In genomic region chr11:83291375-83292250, GRCm38 (mm10) we compare ENCODE assay signal across 7 mouse cellular contexts. TPM values are rescaled to one million over a fixed set of nuclear protein-coding genes. Genes with fewer than 3 reads are reported as not detected.
DNase-seq lines count a peak whose midpoint lies in the region; ATAC-seq lines count a peak whose summit lies in the region.

No protein-coding gene starts in this region.

- peaks cover 26% of the 10 kb centered on the region for H3K4me1 ChIP-seq in limb, embryonic 10.5 days
- H3K4me1 ChIP-seq in midbrain, embryonic 13.5 days (replicated peaks): peaks cover 37% of the 10 kb centered on the region

- H3K36me3 ChIP-seq in limb, embryonic 10.5 days: peaks cover 29% of the 10 kb centered on the region
- H3K36me3 ChIP-seq in midbrain, embryonic 13.5 days: peaks cover 12% of the 10 kb centered on the region

- no peaks in the 10 kb centered on the region for H3K27me3 ChIP-seq in limb, embryonic 10.5 days (ENCODE audit: low read depth, poor library complexity, severe bottlenecking)
- no peaks in the 10 kb centered on the region for H3K27me3 ChIP-seq in midbrain, embryonic 13.5 days

- ATAC-seq in midbrain, embryonic 13.5 days: peak; percentile 100

- peak overlapping the region; percentile 93 for H3K27ac ChIP-seq in limb, embryonic 10.5 days
- H3K27ac ChIP-seq in midbrain, embryonic 13.5 days: peak overlapping the region; percentile 77

- WGBS in limb, embryonic 10.5 days: under 1% methylated on average over 38 of the region's 38 CpGs
- under 1% methylated on average over 38 of the region's 38 CpGs for WGBS in midbrain, embryonic 13.5 days

- H3K9ac ChIP-seq in midbrain, embryonic 13.5 days (replicated peaks): peak overlapping the region; percentile 77

- peak; percentile 97 for DNase-seq in adrenal gland, adult 8-10 months
- peak; percentile 91 for DNase-seq in embryo, embryonic 9.5 days (ENCODE audit: extremely low spot score)
- DNase-seq in gastrocnemius, postnatal 4 days (ENCODE audit: low spot score in 2 of 2): peak; percentile 84 to 93
- peak; percentile 97 for DNase-seq in kidney, adult 11 months
- DNase-seq in limb, embryonic 10.5 days (ENCODE audit: low spot score): peak; percentile 92
- peak; percentile 90 for DNase-seq in spleen, adult 12 weeks (ENCODE audit: low spot score)

- H3K4me2 ChIP-seq in midbrain, embryonic 13.5 days (replicated peaks): peak overlapping the region; percentile 92

- no peaks in the 10 kb centered on the region for H3K9me3 ChIP-seq in limb, embryonic 10.5 days (replicated peaks)
- H3K9me3 ChIP-seq in midbrain, embryonic 13.5 days: no peaks in the 10 kb centered on the region

- H3K4me3 ChIP-seq in limb, embryonic 10.5 days: peak overlapping the region; percentile 69
- H3K4me3 ChIP-seq in midbrain, embryonic 13.5 days (replicated peaks): peak overlapping the region; percentile 69

RNA-seq across cellular contexts. Expression of gene Slfn14, which starts 5.1 kb away (rescaled TPM):
- not detected for total RNA-seq in adrenal gland, adult 8-10 months (2022)
- under 1 TPM; 0.07 to 0.26 TPM for total RNA-seq in gastrocnemius, postnatal 4 days (2021)
- 0.08 and 0.15 TPM in 2 replicates for polyA plus RNA-seq in limb, embryonic 10.5 days (2016; fragmentation: Nextera tagmentation; extraction: Ambion mirVana)
- polyA plus RNA-seq in midbrain, embryonic 13.5 days (2015; fragmentation: Nextera tagmentation; extraction: Ambion mirVana): 0.12 and 0.15 TPM in 2 replicates

RNA-seq across cellular contexts. Expression of gene Ap2b1, which starts 7.2 kb away (rescaled TPM):
- total RNA-seq in adrenal gland, adult 8-10 months (2022): 100 to 1,000 TPM; 110 to 118 (median 117) TPM
- 10 to 100 TPM; 64.8 to 69.7 TPM for total RNA-seq in gastrocnemius, postnatal 4 days (2021)
- 53.4 and 60.4 TPM in 2 replicates for polyA plus RNA-seq in limb, embryonic 10.5 days (2016; fragmentation: Nextera tagmentation; extraction: Ambion mirVana)
- polyA plus RNA-seq in midbrain, embryonic 13.5 days (2015; fragmentation: Nextera tagmentation; extraction: Ambion mirVana): 109 and 116 TPM in 2 replicates

RNA-seq across cellular contexts. Expression of gene Pex12, which starts 10.8 kb away (rescaled TPM):
- 10 to 100 TPM; 17.3 to 24.2 (median 20.4) TPM for total RNA-seq in adrenal gland, adult 8-10 months (2022)
- 10 to 100 TPM; 13.7 to 14.2 TPM for total RNA-seq in gastrocnemius, postnatal 4 days (2021)
- 13.0 and 13.9 TPM in 2 replicates for polyA plus RNA-seq in limb, embryonic 10.5 days (2016; fragmentation: Nextera tagmentation; extraction: Ambion mirVana)
- polyA plus RNA-seq in midbrain, embryonic 13.5 days (2015; fragmentation: Nextera tagmentation; extraction: Ambion mirVana): 21.0 and 21.1 TPM in 2 replicates

Comparison
In these comparisons a context has a peak if more than half of its experiments do, and no peak if none do; other contexts are left out.
1. Peak in every context shown above with its lines: DNase-seq, ATAC-seq, H3K4me3 ChIP-seq and H3K27ac ChIP-seq.